Mouse (Mus musculus): ENCODE results near the gene Gpkow. TPM values are rescaled to one million over a fixed set of nuclear protein-coding genes. Genes with fewer than 3 reads are reported as not detected.
A peak's percentile ranks its signal among the peaks of the same experiment; 100 is the strongest.
"Not testable (repeated sequence)": the region's sequence is repeated elsewhere in the genome, so short reads cannot be mapped to it uniquely, and the experiment has no call there.

Gpkow gene
- polyA plus RNA-seq, 1 experiment from 2014 or later = 27.0 TPM

DNA sequence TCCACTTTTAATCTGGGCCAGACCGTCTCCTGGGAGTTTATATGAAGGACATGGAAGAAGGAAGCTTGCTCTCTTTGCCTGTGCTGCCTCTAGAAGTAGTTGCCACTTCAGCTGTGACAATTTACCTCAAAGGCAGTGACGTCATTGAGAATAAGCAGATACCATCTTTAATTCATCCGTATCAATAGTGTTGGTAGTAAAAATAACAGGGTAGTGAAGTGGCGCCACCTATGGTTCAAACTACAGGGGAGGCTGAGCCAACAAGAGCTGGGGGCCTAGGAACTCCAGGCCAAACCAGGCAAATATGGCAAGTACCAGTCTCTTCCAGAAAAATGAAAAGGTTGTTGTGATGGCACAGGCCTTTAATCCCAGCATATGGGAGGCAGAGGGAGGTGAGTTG is 4.1 kb upstream of the Gpkow start:
- no peak for ATAC-seq (replicated peaks; ENCODE audit: insufficient number of reproducible peaks, insufficient read depth, low FRiP score, low read depth)
- Histone ChIP-seq H3K9me3 (replicated peaks) (no peaks in the 10 kb centered on the region), H3K27me3 (no peaks in the 10 kb centered on the region), H3K4me2 (no peak overlapping the region), H3K4me1 (replicated peaks) (no peaks in the 10 kb centered on the region; the same call in 1 of the 2 replicates), H3K4me3 (no peak overlapping the region), H3K9ac (no peak overlapping the region), H3K36me3 (no peaks in the 10 kb centered on the region), H3K27ac (no peak overlapping the region)
- WGBS = 39% methylated on average over 4 of the region's 4 CpGs

DNA sequence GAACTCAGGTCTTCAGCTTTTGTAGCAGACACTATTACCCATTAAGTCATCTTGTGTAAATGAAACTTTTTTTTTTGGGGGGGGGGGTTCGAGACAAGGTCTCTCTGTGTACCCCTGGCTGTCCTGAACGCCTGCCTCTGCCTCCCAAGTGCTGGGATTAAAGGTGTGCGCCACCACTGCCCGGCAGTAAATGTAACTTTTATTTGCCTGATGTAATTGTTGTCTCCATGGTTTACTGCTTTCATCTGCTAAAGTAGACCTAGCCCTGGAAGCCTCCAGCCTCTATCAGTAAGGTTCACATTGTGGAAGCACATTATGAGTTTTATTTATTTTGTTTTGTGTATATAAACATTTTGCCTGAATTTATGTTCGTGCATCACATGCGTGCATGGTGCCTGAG is 411 bp upstream of the Gpkow start:
- H3K9ac ChIP-seq = no peak overlapping the region
- H3K4me2 ChIP-seq = peak overlapping the region; percentile 45
- no peaks in the 10 kb centered on the region for H3K27me3 ChIP-seq
- ATAC-seq (replicated peaks; ENCODE audit: insufficient number of reproducible peaks, insufficient read depth, low FRiP score, low read depth) = peak; percentile 16; the same call in 1 of the 2 replicates
- H3K36me3 ChIP-seq = no peaks in the 10 kb centered on the region
- no peak overlapping the region for H3K27ac ChIP-seq
- H3K9me3 ChIP-seq (replicated peaks) = no peaks in the 10 kb centered on the region
- WGBS = 37% methylated on average over 6 of the region's 6 CpGs
- H3K4me3 ChIP-seq = peak overlapping the region; percentile 15; the same call in 1 of the 2 replicates
- no peaks in the 10 kb centered on the region; the same call in 1 of the 2 replicates for H3K4me1 ChIP-seq (replicated peaks)

DNA sequence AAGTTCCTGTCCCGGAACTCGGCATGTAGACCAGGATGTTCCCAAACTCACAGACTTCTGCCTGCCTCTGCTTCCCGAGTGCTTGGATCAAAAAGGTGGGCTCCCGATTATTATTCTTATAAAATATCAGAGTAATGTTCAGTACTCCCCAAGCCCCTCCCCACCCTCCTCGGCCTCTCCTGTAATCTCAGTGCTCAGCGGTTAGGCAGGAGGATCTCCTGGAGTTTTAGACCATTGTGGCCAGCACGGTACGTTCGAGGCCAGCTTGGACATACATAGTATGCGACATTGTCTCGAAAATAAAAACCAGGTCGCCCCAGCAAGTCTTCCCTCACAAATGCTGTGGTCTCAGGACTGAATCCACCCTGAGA is 16.8 kb downstream of the Gpkow start:
- H3K4me3 ChIP-seq = peak overlapping the region; percentile 45
- H3K36me3 ChIP-seq; ATAC-seq (replicated peaks; ENCODE audit: insufficient number of reproducible peaks, insufficient read depth, low FRiP score, low read depth); H3K27me3 ChIP-seq; H3K4me1 ChIP-seq (replicated peaks); H3K9me3 ChIP-seq (replicated peaks): not testable (repeated sequence)
- peak overlapping the region; percentile 55 for H3K4me2 ChIP-seq
- peak overlapping the region; percentile 24; the same call in 1 of the 2 replicates for H3K27ac ChIP-seq
- WGBS = 22% methylated on average over 6 of the region's 12 CpGs
- peak overlapping the region; percentile 38; the same call in 1 of the 2 replicates for H3K9ac ChIP-seq

DNA sequence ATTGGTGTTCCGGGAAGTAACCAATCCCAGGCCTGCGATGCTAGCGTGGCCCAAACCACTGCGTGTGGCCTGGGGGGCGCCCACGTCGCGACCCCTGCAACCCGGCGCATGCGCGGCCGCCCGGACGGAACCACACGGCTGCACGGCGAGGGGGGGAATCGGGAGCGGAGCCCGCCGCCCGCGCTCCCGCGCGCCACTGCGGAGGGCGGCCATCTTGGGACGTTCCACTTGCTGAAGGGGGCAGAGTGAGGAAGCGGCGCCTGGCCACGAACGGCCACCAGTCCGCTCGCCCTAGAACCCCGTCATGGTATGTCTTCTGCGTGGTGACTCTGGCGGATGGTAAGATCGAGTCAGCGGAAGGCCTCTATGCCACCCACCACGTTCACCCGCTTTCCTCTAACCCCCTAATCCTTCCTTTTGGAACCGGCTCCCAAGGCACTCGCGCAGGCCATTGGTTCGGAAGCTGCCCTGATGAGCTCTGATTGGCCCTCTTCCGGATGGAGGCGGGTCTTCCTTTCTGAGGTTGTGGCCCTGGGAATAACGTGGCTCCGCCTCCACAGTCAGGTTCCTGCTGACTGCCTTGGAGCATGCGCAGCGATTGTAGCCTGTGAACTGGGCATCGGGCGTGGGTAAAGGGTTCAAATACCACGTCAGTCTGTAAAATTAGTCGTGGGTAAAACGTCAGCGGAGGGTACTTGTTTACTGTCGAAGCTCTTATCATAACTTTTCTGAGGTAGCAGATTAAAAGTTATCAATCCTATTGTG is 17.4 kb downstream of the Gpkow start, which contains the start of gene Wdr45:
Wdr45 (plus strand) TSS at position 199 of the 765 bp plus-strand sequence.
- peak within 1 kb of the TSS; percentile 55 for H3K4me2 ChIP-seq
- H3K9ac ChIP-seq = peak within 1 kb of the TSS; percentile 38; the same call in 1 of the 2 replicates
- H3K4me1 ChIP-seq (replicated peaks); H3K36me3 ChIP-seq; H3K9me3 ChIP-seq (replicated peaks); H3K27me3 ChIP-seq: not testable (repeated sequence)
- peak within 1 kb of the TSS; percentile 45 for H3K4me3 ChIP-seq
- peak; percentile 97 for ATAC-seq (replicated peaks; ENCODE audit: insufficient number of reproducible peaks, insufficient read depth, low FRiP score, low read depth)
- WGBS = 10% methylated on average over 38 of the region's 60 CpGs
- peak within 1 kb of the TSS; percentile 24; the same call in 1 of the 2 replicates for H3K27ac ChIP-seq

DNA sequence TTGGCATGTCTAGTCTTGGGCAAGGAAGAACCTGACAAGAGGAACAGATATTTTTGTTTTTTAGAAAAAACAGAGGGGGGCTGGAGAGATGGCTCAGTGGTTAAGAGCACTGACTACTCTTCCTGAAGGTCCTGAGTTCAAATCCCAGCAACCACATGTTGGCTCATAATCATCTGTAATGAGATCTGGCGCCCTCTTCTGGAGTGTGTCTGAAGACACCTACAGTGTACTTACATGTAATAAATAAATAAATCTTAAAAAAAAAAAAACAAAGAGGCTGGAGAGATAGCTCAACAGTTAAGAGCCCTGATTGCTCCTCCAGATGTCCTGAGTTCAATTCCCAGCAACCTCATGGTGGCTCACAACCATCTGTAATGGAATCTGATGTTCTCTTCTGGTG is 19.1 kb downstream of the Gpkow start:
- not testable (repeated sequence) for ATAC-seq (replicated peaks; ENCODE audit: insufficient number of reproducible peaks, insufficient read depth, low FRiP score, low read depth); H3K27me3 ChIP-seq; H3K36me3 ChIP-seq; H3K9ac ChIP-seq; H3K4me1 ChIP-seq (replicated peaks); H3K9me3 ChIP-seq (replicated peaks); H3K4me2 ChIP-seq; H3K27ac ChIP-seq; H3K4me3 ChIP-seq
- 42% methylated on average over 1 of the region's 1 CpGs for whole genome bisulfite sequencing

DNA sequence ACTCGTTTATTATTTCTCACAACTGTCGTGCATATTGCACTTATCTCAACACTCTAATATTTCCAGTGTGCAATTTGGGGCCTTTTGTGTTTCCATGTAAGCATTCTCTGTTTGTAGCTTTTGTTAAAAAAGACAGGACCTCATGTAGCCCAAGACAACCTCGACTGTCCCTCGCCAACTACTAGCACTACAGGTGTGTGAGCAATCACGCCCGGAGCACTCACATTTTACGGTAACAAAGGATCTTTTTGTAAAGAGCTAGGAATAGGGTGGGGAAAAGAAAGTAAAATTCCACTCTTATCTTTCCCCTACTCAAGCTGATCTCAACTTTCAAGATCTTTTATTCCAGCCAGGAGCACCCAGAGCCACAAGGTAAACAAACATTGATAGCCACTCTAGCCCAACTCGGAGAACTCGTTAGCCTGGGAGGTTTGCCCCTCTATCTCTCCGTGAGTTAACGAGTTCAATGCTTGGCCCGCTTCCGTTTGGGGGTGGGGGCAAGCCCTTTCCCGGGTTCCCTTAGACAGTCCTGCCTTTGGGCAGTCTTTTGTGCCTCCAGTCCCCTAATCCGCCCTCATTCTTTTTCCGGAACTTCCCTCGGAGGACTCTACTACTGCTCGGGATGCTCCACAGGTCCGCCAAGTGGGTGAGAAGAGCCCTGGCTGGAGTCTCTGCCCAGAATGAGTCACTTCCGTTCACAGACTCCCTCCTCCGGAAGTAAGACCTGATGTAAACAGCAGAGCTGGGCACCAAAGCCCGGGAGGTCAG is 24.8 kb downstream of the Gpkow start, which contains the start of gene Gm45208:
Gm45208 (plus strand) TSS at position 732 of the 768 bp plus-strand sequence.
- peak; percentile 87 for ATAC-seq (replicated peaks; ENCODE audit: insufficient number of reproducible peaks, insufficient read depth, low FRiP score, low read depth)
- 18% methylated on average over 22 of the region's 22 CpGs for WGBS

DNA sequence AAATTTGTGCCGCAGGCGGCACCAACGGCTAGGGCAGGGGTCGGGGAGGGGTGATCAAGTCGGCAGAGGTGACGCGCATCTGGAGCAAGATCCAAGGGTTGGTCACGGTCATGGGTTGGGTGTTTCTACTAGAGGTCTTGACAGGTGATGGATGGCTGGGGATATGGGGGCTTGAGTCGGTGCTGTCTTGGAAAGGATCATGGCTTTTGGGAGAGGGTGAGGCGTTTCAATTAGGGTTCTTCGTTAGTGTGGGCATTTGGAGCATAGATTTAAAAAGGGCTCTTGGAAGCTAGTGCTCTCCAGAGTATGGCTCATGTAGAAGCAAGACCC is 25.3 kb downstream of the Gpkow start:
- peaks cover 4% of the 10 kb centered on the region for H3K4me1 ChIP-seq (replicated peaks)
- WGBS = 12% methylated on average over 11 of the region's 11 CpGs
- H3K27me3 ChIP-seq = no peaks in the 10 kb centered on the region
- H3K36me3 ChIP-seq = no peaks in the 10 kb centered on the region; the same call in 1 of the 2 replicates
- H3K9ac ChIP-seq = peak overlapping the region; percentile 59
- peak overlapping the region; percentile 73 for H3K4me2 ChIP-seq
- H3K9me3 ChIP-seq (replicated peaks) = no peaks in the 10 kb centered on the region
- H3K27ac ChIP-seq = peak overlapping the region; percentile 91
- no peak for ATAC-seq (replicated peaks; ENCODE audit: insufficient number of reproducible peaks, insufficient read depth, low FRiP score, low read depth)
- H3K4me3 ChIP-seq = peak overlapping the region; percentile 69

More for the DNA sequence above, 24.8 kb downstream of the Gpkow start, which contains the start of gene Gm45208:
- Histone ChIP-seq H3K36me3 (no peaks in the 10 kb centered on the region; the same call in 1 of the 2 replicates), H3K9me3 (replicated peaks) (no peaks in the 10 kb centered on the region), H3K27ac (peak within 1 kb of the TSS; percentile 91), H3K27me3 (no peaks in the 10 kb centered on the region), H3K9ac (peak within 1 kb of the TSS; percentile 59), H3K4me3 (peak within 1 kb of the TSS; percentile 69), H3K4me2 (peak within 1 kb of the TSS; percentile 73), H3K4me1 (replicated peaks) (peaks cover 4% of the 10 kb centered on the region)

DNA sequence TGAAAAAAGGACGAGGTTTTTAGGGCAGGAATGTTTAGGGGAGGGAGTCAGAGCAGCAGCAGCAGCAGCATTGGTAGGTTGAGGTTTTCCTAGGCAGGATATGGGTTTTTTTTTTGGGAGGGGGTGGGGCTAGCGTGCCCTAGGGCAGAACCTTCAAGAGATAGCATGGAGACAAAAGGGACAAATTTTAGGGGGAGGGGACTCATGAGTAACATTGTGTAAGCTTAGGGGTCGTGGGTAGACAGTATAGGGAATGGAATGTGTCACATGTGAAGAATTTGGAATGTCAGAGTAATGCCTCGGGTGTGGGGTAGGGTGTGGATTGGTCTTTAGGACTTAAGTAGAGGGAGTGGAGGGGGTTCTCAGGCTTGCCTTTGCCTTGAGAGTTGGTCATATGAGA is 25.8 kb downstream of the Gpkow start:
- H3K9me3 ChIP-seq (replicated peaks) = no peaks in the 10 kb centered on the region
- no peaks in the 10 kb centered on the region; the same call in 1 of the 2 replicates for H3K36me3 ChIP-seq
- H3K27me3 ChIP-seq = no peaks in the 10 kb centered on the region
- H3K4me3 ChIP-seq = peak overlapping the region; percentile 69
- peak overlapping the region; percentile 59; the same call in 1 of the 2 replicates for H3K9ac ChIP-seq
- WGBS = 7% methylated on average over 4 of the region's 4 CpGs
- H3K4me1 ChIP-seq (replicated peaks) = peaks cover 4% of the 10 kb centered on the region
- no peak overlapping the region for H3K27ac ChIP-seq
- no peak for ATAC-seq (replicated peaks; ENCODE audit: insufficient number of reproducible peaks, insufficient read depth, low FRiP score, low read depth)
- H3K4me2 ChIP-seq = peak overlapping the region; percentile 73

DNA sequence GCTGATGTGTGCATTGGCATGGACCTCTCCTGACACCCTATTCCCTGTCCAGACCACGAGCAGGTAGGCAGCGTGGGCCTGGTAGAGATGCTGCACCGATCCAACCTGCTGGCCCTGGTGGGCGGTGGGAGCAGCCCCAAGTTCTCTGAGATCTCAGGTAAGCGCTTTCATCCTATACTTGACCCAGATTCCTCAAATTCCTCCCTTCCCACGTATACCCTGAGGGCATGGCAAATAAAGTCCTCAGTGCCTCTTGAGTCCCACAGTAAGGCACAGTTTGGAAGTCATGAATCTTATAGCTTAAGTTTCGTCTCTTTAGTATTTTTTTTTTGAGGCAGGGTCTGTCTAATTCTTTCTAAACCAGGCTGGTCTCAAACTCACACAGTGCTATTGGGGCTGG is 27.2 kb downstream of the Gpkow start:
- no peak overlapping the region for H3K9ac ChIP-seq
- no peak overlapping the region for H3K4me2 ChIP-seq
- no peak overlapping the region for H3K27ac ChIP-seq
- H3K4me1 ChIP-seq (replicated peaks) = peaks cover 8% of the 10 kb centered on the region
- WGBS = 77% methylated on average over 7 of the region's 7 CpGs
- no peaks in the 10 kb centered on the region for H3K27me3 ChIP-seq
- H3K9me3 ChIP-seq (replicated peaks) = no peaks in the 10 kb centered on the region
- ATAC-seq (replicated peaks; ENCODE audit: insufficient number of reproducible peaks, insufficient read depth, low FRiP score, low read depth) = no peak
- H3K36me3 ChIP-seq = no peaks in the 10 kb centered on the region; the same call in 1 of the 2 replicates
- H3K4me3 ChIP-seq = no peak overlapping the region

DNA sequence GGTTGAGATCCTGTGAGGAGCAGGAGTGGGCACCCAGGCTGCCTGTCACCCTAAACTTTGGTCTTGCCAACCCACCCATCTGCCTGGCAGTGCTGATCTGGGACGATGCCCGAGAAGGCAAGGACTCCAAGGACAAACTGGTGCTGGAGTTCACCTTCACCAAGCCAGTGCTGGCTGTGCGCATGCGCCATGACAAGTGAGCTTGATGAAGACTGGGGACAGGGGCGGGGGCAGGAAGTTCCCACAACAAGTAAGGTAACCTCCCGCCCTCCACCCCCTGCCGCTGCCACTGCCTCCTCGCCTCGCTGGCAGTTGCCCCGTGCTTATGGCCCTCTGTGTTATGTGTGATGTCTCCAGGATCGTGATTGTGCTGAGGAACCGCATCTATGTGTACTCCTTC is 28.9 kb downstream of the Gpkow start:
- Histone ChIP-seq H3K9me3 (replicated peaks) (no peaks in the 10 kb centered on the region), H3K4me1 (replicated peaks) (peaks cover 8% of the 10 kb centered on the region), H3K27ac (no peak overlapping the region), H3K9ac (no peak overlapping the region), H3K4me3 (no peak overlapping the region), H3K27me3 (no peaks in the 10 kb centered on the region), H3K36me3 (no peaks in the 10 kb centered on the region; the same call in 1 of the 2 replicates), H3K4me2 (no peak overlapping the region)
- ATAC-seq (replicated peaks; ENCODE audit: insufficient number of reproducible peaks, insufficient read depth, low FRiP score, low read depth) = no peak
- 78% methylated on average over 12 of the region's 12 CpGs for WGBS

DNA sequence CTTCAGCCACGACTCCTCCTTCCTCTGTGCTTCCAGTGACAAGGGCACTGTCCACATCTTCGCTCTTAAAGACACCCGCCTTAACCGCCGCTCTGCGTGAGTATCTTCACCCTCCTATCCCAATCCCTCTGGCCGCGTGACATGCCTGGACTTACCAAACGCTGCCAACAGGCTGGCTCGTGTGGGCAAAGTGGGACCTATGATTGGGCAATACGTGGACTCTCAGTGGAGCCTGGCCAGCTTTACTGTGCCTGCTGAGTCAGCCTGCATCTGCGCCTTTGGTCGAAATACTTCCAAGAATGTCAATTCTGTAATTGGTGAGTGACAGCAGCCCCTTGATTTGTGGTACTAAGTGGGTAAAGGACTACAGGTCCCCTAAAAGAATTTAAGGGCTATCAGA is 30.2 kb downstream of the Gpkow start:
- 80% methylated on average over 13 of the region's 13 CpGs for WGBS
- no peak for ATAC-seq (replicated peaks; ENCODE audit: insufficient number of reproducible peaks, insufficient read depth, low FRiP score, low read depth)
- Histone ChIP-seq H3K27me3 (no peaks in the 10 kb centered on the region), H3K36me3 (no peaks in the 10 kb centered on the region; the same call in 1 of the 2 replicates), H3K9me3 (replicated peaks) (no peaks in the 10 kb centered on the region), H3K4me2 (no peak overlapping the region), H3K4me1 (replicated peaks) (peaks cover 8% of the 10 kb centered on the region), H3K27ac (no peak overlapping the region), H3K4me3 (no peak overlapping the region), H3K9ac (no peak overlapping the region)
